Mouse (Mus musculus): ENCODE results near the gene Rsph3b.
"Not testable (repeated sequence)": the region's sequence is repeated elsewhere in the genome, so short reads cannot be mapped to it uniquely, and the experiment has no call there.

The Rsph3b gene

GRCm38 (mm10) chr17:6947984-6948768 lies at the start of gene Rsph3b:
Gene Rsph3b (minus strand): TSS chr17:6948682.
- DNase-seq (ENCODE audit: low read depth, low spot score): peak; percentile 51

GRCm38 (mm10) chr17:6997778-6998490 lies 49.5 kb upstream of the Rsph3b start:
- not testable (repeated sequence) for DNase-seq (ENCODE audit: low read depth, low spot score)

GRCm38 (mm10) chr17:6996826-6997225 lies 48.3 kb upstream of the Rsph3b start:
- not testable (repeated sequence) for DNase-seq (ENCODE audit: low read depth, low spot score)

GRCm38 (mm10) chr17:6995504-6995903 lies 47.0 kb upstream of the Rsph3b start:
- not testable (repeated sequence) for DNase-seq (ENCODE audit: low read depth, low spot score)

GRCm38 (mm10) chr17:6986118-6986517 lies 37.6 kb upstream of the Rsph3b start:
- not testable (repeated sequence) for DNase-seq (ENCODE audit: low read depth, low spot score)

- not testable (repeated sequence) for DNase-seq (ENCODE audit: low read depth, low spot score)
These were observed 31.7 kb upstream of the Rsph3b start for GRCm38 (mm10) chr17:6980144-6980543.

GRCm38 (mm10) chr17:6979380-6979779 lies 30.9 kb upstream of the Rsph3b start:
- not testable (repeated sequence) for DNase-seq (ENCODE audit: low read depth, low spot score)

GRCm38 (mm10) chr17:6978287-6979248 lies 30.1 kb upstream of the Rsph3b start, which contains the start of gene Gm49721:
Gene Gm49721 (plus strand): TSS chr17:6978904.
- DNase-seq (ENCODE audit: low read depth, low spot score): not testable (repeated sequence)

GRCm38 (mm10) chr17:6974985-6975384 lies 26.5 kb upstream of the Rsph3b start:
- DNase-seq (ENCODE audit: low read depth, low spot score): not testable (repeated sequence)

GRCm38 (mm10) chr17:6972836-6973396 lies 24.4 kb upstream of the Rsph3b start:
- DNase-seq (ENCODE audit: low read depth, low spot score): not testable (repeated sequence)

- DNase-seq (ENCODE audit: low read depth, low spot score): not testable (repeated sequence)
These were observed 22.8 kb upstream of the Rsph3b start for GRCm38 (mm10) chr17:6971238-6971637.

GRCm38 (mm10) chr17:6970334-6970733 lies 21.9 kb upstream of the Rsph3b start, which contains the start of gene Rnaset2b:
Gene Rnaset2b (plus strand): TSS chr17:6970634.
- not testable (repeated sequence) for DNase-seq (ENCODE audit: low read depth, low spot score)

GRCm38 (mm10) chr17:6967673-6968072 lies 19.2 kb upstream of the Rsph3b start:
- DNase-seq (ENCODE audit: low read depth, low spot score): not testable (repeated sequence)

- DNase-seq (ENCODE audit: low read depth, low spot score): not testable (repeated sequence)
These were observed 16.9 kb upstream of the Rsph3b start for GRCm38 (mm10) chr17:6965364-6965763.

- DNase-seq (ENCODE audit: low read depth, low spot score): not testable (repeated sequence)
These were observed 14.5 kb upstream of the Rsph3b start for GRCm38 (mm10) chr17:6962936-6963335.

GRCm38 (mm10) chr17:6962339-6962738 lies 13.9 kb upstream of the Rsph3b start:
- not testable (repeated sequence) for DNase-seq (ENCODE audit: low read depth, low spot score)

- DNase-seq (ENCODE audit: low read depth, low spot score): not testable (repeated sequence)
These were observed 12.9 kb upstream of the Rsph3b start for GRCm38 (mm10) chr17:6961181-6962000.

GRCm38 (mm10) chr17:6960776-6961175 lies 12.3 kb upstream of the Rsph3b start, which contains the start of gene Tagap1:
Gene Tagap1 (minus strand): TSS chr17:6961156.
- DNase-seq (ENCODE audit: low read depth, low spot score): not testable (repeated sequence)

- DNase-seq (ENCODE audit: low read depth, low spot score): not testable (repeated sequence)
These were observed 11.9 kb upstream of the Rsph3b start for GRCm38 (mm10) chr17:6960349-6960748.

All from brain, embryonic 18.5 days (tissue).